Mouse (Mus musculus) heart, postnatal 4 days (tissue): ENCODE data around the gene Gng8. TPM values are rescaled to one million over a fixed set of nuclear protein-coding genes. Genes with fewer than 3 reads are reported as not detected.

ENCODE experiments used
- DNase-seq: peaks from one replicate; pipeline ENCODE4 v3.0.0; 2021
- total RNA-seq, 2 experiments: library from RNA; stranded (reverse); gene quantifications; 2 replicates each; pipeline ENCODE4 v1.2.3; 2021

The Gng8 gene
- 1 to 10 TPM; 1.4 to 1.8 TPM for total RNA-seq

- DNase-seq, result peak; percentile 90
Observed at GRCm38 (mm10) chr7:16891641-16892351, at the start of gene Gng8. Gene Gng8 (plus strand): TSS chr7:16891786.

- peak; percentile 95 for DNase-seq
Observed at GRCm38 (mm10) chr7:16842645-16843063, 48.9 kb upstream of the Gng8 start, which contains the start of gene Prkd2. Gene Prkd2 (plus strand): TSS chr7:16842902.

DNA sequence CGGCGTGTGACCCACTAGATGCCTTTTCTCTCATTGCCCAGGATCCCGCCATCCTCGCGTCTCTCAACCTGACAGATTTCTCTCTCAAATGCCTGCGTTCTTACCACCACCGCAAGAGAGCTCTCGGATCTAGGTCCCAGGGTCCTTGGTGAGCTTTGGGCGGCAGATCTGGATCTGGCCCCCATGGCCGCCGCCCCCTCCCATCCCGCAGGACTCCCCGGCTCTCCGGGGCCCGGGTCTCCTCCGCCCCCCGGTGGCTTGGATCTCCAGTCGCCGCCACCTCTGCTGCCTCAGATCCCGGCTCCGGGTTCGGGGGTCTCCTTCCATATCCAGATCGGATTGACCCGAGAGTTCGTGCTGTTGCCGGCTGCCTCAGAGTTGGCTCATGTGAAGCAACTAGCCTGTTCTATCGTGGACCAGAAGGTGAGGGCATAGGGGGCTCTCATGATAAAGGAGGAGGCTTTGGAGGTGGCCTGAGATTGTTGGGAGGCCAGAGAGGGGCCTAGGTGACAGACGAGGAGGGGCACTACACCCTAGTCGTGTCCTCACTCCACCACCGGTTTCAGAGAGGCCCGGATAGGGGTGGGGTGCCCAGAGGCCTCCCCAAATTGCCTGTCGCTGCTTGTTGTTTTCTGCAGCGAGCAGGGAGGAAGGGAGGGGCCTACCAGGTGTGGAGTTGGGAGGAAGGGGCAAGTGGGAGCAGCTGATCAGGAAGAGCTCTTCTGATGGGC lies 48.0 kb upstream of the Gng8 start:
- DNase-seq, result no peak

- peak; percentile 29 for DNase-seq
Observed at GRCm38 (mm10) chr7:16844696-16845071, 46.9 kb upstream of the Gng8 start.

- DNase-seq, result peak; percentile 55
Observed at GRCm38 (mm10) chr7:16845072-16845819, 46.3 kb upstream of the Gng8 start.

- no peak for DNase-seq
Observed at GRCm38 (mm10) chr7:16845820-16846167, 45.8 kb upstream of the Gng8 start.

- DNase-seq, result no peak
Observed at GRCm38 (mm10) chr7:16846775-16847174, 44.8 kb upstream of the Gng8 start.

- no peak for DNase-seq
Observed at GRCm38 (mm10) chr7:16847507-16847906, 44.1 kb upstream of the Gng8 start.

GRCm38 (mm10) chr7:16848579-16848978 lies 43.0 kb upstream of the Gng8 start:
- peak; percentile 73 for DNase-seq

GRCm38 (mm10) chr7:16851636-16852035 lies 40.0 kb upstream of the Gng8 start:
- no peak for DNase-seq

DNA sequence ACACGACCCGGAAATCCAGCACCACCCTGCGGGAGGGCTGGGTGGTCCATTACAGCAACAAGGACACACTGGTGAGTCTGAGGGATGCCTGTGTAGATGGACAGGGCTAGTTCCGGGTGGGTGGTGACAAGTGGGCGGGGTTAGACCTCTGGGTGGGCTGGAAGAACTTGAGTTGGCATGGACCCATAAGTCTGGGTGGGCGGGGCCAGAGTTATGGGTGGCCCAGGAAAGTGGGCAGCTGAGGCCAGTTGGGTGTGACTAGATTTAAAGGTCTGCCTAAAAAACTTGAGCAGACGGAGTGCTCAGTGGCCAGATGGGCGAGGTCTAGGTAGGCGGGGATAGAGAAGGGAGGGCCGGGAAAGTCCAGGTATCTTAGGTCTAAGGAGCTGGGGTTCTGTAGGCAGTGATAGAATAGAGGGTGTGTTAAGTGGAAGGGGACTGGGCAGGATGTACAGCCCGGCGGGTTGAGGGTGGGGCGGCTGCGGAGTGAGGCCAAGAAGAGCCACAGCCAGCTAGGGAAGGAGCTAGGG lies 38.2 kb upstream of the Gng8 start:
- DNase-seq, result peak; percentile 48

- peak; percentile 55 for DNase-seq
Observed at GRCm38 (mm10) chr7:16858336-16858735, 33.2 kb upstream of the Gng8 start.

DNA sequence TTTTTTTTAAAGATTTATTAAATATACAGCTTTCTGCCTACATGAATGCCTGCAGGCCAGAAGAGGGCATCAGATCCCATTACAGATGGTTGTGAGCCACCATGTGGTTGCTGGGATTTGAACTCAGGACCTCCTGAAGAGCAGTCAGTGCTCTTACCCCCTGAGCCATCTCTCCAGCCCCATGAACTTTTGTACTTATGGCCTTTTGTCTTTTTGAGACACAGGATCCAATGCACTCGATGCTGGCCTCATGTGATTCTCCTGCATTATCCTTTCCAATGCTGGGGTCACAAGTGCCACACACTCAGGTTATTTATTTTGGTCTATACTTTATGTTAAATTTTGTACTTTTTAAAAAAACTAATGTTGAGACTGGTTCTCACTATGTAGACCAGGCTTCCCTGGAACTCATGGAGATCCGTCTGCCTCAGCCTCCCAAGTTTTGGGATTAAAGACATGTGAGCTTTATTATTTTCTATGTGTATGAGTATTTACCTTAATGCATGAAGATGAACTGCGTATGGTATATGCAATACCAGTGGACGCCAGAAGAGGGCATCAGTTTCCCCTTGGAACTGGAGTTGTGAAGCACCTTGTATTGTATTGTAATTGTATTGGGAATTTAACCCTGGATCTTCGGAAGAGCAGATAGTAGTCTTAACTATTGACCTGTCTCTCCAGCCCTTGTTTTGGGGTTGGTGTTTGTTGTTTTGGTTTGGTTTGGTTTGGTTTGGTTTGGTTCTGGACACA lies 31.5 kb upstream of the Gng8 start:
- peak; percentile 76 for DNase-seq

GRCm38 (mm10) chr7:16867488-16867887 lies 24.1 kb upstream of the Gng8 start:
- no peak for DNase-seq

DNA sequence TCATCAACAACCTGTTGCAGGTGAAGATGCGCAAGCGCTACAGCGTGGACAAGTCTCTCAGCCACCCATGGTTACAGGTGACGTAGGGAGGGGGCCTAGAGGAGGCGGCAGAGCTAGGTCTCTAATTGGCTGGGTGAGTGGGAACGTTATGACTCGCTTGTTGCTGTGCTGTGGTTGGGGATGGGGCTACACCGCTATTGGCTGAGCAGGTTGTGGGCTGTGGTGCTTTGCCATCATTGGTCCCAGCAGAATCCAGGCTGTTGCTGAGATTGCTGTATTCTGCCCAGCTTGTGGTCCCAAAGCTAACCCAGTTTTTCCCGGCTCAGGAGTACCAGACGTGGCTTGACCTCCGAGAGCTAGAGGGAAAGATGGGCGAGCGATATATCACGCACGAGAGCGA lies 22.1 kb upstream of the Gng8 start:
- DNase-seq, result no peak

DNA sequence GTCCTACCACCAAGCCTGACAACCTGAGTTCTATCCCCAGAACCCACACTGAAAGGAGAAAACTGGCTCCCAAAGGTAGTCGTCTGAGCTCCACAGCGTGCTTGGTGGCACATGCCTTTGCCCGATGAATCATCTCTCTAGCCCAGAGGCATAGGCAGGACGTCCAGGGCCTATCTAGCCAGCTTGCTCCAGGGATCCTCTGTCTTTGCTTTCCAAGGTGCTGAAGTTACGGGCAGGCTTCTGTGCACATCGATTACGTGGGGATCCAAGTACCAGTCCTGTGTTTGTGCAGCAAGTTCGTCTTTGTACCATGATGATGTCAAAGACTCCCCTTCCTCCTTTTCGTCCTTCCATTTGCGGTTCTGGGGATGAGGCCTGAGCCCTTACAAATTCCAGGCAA lies 20.0 kb upstream of the Gng8 start:
- no peak for DNase-seq

DNA sequence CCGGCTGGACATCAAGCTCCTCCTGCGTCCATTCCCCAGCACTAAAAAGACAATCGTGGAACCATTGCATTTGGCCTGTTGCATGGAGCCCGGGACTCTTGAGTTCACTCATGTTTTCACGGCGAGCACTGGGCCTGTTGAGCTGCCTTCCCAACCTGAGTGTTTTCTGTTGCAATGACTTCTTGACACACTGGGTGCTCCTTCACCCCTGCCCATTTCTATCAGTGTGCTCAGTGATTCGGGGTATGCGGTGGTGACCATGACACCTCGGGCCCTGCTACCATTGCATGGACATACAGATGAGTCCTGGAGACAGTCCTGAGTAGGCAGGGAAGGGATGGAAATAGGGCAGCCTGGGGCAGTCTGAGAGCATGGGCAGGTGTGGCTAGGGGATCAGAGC lies 19.1 kb upstream of the Gng8 start:
- DNase-seq, result no peak

DNA sequence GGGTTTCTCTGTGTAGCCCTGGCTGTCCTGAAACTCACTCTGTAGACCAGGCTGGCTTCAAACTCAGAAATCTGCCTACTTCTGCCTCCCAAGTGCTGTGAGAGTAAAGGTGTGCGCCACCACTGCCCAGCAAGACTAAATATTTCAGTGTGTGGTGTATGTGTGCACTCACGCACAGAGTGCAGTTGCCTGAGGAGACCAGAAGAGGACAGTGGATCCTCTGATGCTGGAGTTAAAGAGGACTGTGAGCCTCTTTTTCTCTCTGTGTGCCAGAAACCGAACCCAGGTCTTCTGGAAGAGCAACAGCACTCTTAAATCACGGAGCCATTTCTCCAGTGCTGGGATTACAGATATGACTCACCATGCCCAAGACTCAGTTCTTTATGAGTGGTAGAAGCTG lies 18.2 kb upstream of the Gng8 start:
- no peak for DNase-seq

GRCm38 (mm10) chr7:16874190-16874589 lies 17.4 kb upstream of the Gng8 start:
- peak; percentile 87 for DNase-seq

DNA sequence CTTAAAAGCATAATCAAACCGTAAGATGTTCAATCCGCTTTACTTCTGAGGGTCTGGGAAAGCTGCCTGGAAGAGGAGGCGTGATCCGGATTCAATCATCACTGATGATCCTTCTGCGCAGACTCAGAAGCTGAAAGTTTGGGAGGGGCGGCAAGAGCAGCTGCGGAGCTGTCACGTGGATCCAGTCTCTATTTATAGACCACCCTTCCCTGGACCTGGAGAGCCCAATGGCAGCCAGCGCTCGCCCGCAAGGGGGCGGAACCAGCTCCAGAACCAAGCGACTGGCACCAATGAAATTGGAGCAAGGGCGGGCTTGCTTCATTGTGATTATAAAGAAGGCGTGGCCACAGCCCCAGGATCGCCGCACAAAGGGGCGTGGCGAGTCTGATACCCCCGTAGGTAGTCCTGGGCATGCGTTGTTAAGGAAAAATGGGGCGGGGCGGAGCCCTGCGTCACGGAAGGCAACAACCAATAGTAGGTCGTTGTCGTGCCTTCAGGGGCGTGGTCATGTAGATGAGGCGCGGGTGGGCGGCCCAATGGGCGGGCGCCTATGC lies 16.8 kb upstream of the Gng8 start:
- peak; percentile 99 for DNase-seq

DNA sequence AGATGAGACGGTGACA lies 16.5 kb upstream of the Gng8 start, which contains the start of gene Dact3:
Gene Dact3, plus strand, starts transcription at position 8 of the 16 bp plus-strand sequence.
- DNase-seq, result no peak

- no peak for DNase-seq
Observed at GRCm38 (mm10) chr7:16875326-16875725, 16.3 kb upstream of the Gng8 start.

GRCm38 (mm10) chr7:16876006-16876405 lies 15.6 kb upstream of the Gng8 start:
- no peak for DNase-seq
